In genomic region chr17:86323310-86323709, GRCm38 (mm10) we compare ENCODE assay signal across 15 mouse cellular contexts.
DNase-seq lines count a peak whose midpoint lies in the region; ATAC-seq and TF ChIP-seq lines count a peak whose summit lies in the region.
"Had no signal": no experiment of that assay in that cellular context is flagged by ENCODE, and none has a peak within 500 bp of the region (broad histone marks: within the 10 kb centered on the region; RNA-seq: fewer than 3 reads in every experiment).

No protein-coding gene starts in this region.

- H3K27me3 ChIP-seq in heart, embryonic 11.5 days (ENCODE audit: control insufficient read depth, insufficient read depth, low read length), result no peaks in the 10 kb centered on the region
- H3K27me3 ChIP-seq in heart, adult 2 months (ENCODE audit: control insufficient read depth, insufficient read depth, low read length), result no peaks in the 10 kb centered on the region
- H3K27me3 ChIP-seq in neural tube, embryonic 13.5 days, result no peaks in the 10 kb centered on the region
- no peaks in the 10 kb centered on the region for H3K27me3 ChIP-seq in neural tube, embryonic 15.5 days (replicated peaks)
- H3K27me3 ChIP-seq in forebrain, postnatal 0 days (ENCODE audit: insufficient read depth, low read length), result no peaks in the 10 kb centered on the region
- H3K27me3 ChIP-seq: forebrain, embryonic 12.5 days; Patski had no signal

- ATAC-seq in heart, embryonic 11.5 days (replicated peaks; ENCODE audit: insufficient number of reproducible peaks, low FRiP score, low TSS enrichment), result no peak
- ATAC-seq in neural tube, embryonic 13.5 days (ENCODE audit: low read depth), result no peak
- no peak for ATAC-seq in neural tube, embryonic 15.5 days (ENCODE audit: low FRiP score)
- peak; percentile 53 to 65 for ATAC-seq in hematopoietic stem cell, adult 5-6 weeks (replicated peaks in 1 of 2; ENCODE audit: insufficient read depth in 1 of 2, low FRiP score in 2 of 2, low TSS enrichment in 1 of 2, low read depth in 1 of 2, poor library complexity in 2 of 2, severe bottlenecking in 2 of 2)
- no peak for ATAC-seq in forebrain, postnatal 0 days

- WGBS in heart, embryonic 11.5 days (ENCODE audit: insufficient replicate concordance), result 54% methylated on average over 4 of the region's 4 CpGs
- 46% methylated on average over 4 of the region's 4 CpGs for WGBS in heart, adult 2 months
- 21% methylated on average over 4 of the region's 4 CpGs for WGBS in neural tube, embryonic 13.5 days
- 26% methylated on average over 4 of the region's 4 CpGs for WGBS in neural tube, embryonic 15.5 days
- 59% methylated on average over 4 of the region's 4 CpGs for WGBS in forebrain, postnatal 0 days

- TF ChIP-seq POLR2A in heart, adult 2 months (IDR thresholded peaks at IDR 0.05; ENCODE audit: insufficient read depth, low read depth, low read length), result no peak

- peaks cover 2% of the 10 kb centered on the region; the same call in 1 of the 2 replicates for H3K79me2 ChIP-seq in heart, adult 2 months (replicated peaks; ENCODE audit: control insufficient read depth, insufficient read depth, low read length)

- no peaks in the 10 kb centered on the region for H3K9me3 ChIP-seq in heart, embryonic 11.5 days (replicated peaks; ENCODE audit: control insufficient read depth, low read length)
- H3K9me3 ChIP-seq in neural tube, embryonic 13.5 days, result peaks cover 5% of the 10 kb centered on the region; the same call in 1 of the 2 replicates
- no peaks in the 10 kb centered on the region; the same call in 1 of the 2 replicates for H3K9me3 ChIP-seq in neural tube, embryonic 15.5 days (replicated peaks)
- H3K9me3 ChIP-seq in forebrain, postnatal 0 days (ENCODE audit: low read length), result peaks cover 4% of the 10 kb centered on the region; the same call in 1 of the 2 replicates
- H3K9me3 ChIP-seq: forebrain, embryonic 12.5 days; midbrain, embryonic 12.5 days had no signal

- peak overlapping the region; percentile 15; the same call in 1 of the 2 replicates for H3K27ac ChIP-seq in heart, embryonic 11.5 days (ENCODE audit: low read depth, low read length)
- H3K27ac ChIP-seq in heart, adult 2 months, result no peak overlapping the region
- H3K27ac ChIP-seq in neural tube, embryonic 13.5 days (replicated peaks), result peak overlapping the region; percentile 73
- no peak overlapping the region for H3K27ac ChIP-seq in neural tube, embryonic 15.5 days (replicated peaks)
- no peak overlapping the region for H3K27ac ChIP-seq in forebrain, postnatal 0 days (ENCODE audit: low read depth, low read length)
- H3K27ac ChIP-seq: forebrain, embryonic 12.5 days had no signal

- H3K4me3 ChIP-seq in heart, embryonic 11.5 days (ENCODE audit: low read depth, low read length), result no peak overlapping the region
- H3K4me3 ChIP-seq in heart, adult 2 months, result no peak overlapping the region
- no peak overlapping the region for H3K4me3 ChIP-seq in neural tube, embryonic 13.5 days
- no peak overlapping the region for H3K4me3 ChIP-seq in neural tube, embryonic 15.5 days (replicated peaks)
- no peak overlapping the region for H3K4me3 ChIP-seq in forebrain, postnatal 0 days (ENCODE audit: low read depth, low read length)
- H3K4me3 ChIP-seq: forebrain, embryonic 12.5 days; midbrain, embryonic 12.5 days had no signal

- H3K9ac ChIP-seq in heart, embryonic 11.5 days (ENCODE audit: low read depth, low read length), result no peak overlapping the region
- H3K9ac ChIP-seq in heart, adult 2 months (ENCODE audit: low read depth, low read length), result no peak overlapping the region
- no peak overlapping the region for H3K9ac ChIP-seq in neural tube, embryonic 13.5 days
- H3K9ac ChIP-seq in neural tube, embryonic 15.5 days (replicated peaks), result no peak overlapping the region
- H3K9ac ChIP-seq in forebrain, postnatal 0 days, result no peak overlapping the region
- H3K9ac ChIP-seq: forebrain, embryonic 12.5 days; midbrain, embryonic 12.5 days had no signal

- no peaks in the 10 kb centered on the region for H3K36me3 ChIP-seq in heart, embryonic 11.5 days (ENCODE audit: control insufficient read depth, insufficient read depth, low read length)
- H3K36me3 ChIP-seq in heart, adult 2 months (ENCODE audit: control insufficient read depth, insufficient read depth, low read length), result no peaks in the 10 kb centered on the region
- H3K36me3 ChIP-seq in neural tube, embryonic 13.5 days, result no peaks in the 10 kb centered on the region
- H3K36me3 ChIP-seq in neural tube, embryonic 15.5 days, result no peaks in the 10 kb centered on the region
- no peaks in the 10 kb centered on the region for H3K36me3 ChIP-seq in forebrain, postnatal 0 days (ENCODE audit: insufficient read depth)
- H3K36me3 ChIP-seq: forebrain, embryonic 12.5 days; midbrain, embryonic 12.5 days had no signal

- intact Hi-C loops in heart, adult 2 months (cut with DNase I), result no loop called here

- no peak for DNase-seq in heart, adult 2 months
- DNase-seq in thymus, postnatal 14 days, result peak; percentile 17
- no peak for DNase-seq in yolk sac, embryonic 10.5 days (ENCODE audit: low spot score)
- DNase-seq in forebrain, postnatal 0 days, result no peak
- DNase-seq: adrenal gland, postnatal 36 days; cerebellum, adult 18-20 months; left cerebral cortex, postnatal 4 days; lung, adult 18-20 months had no signal

- H3K4me2 ChIP-seq in heart, embryonic 11.5 days, result no peak overlapping the region
- H3K4me2 ChIP-seq in neural tube, embryonic 13.5 days, result no peak overlapping the region
- no peak overlapping the region for H3K4me2 ChIP-seq in neural tube, embryonic 15.5 days
- H3K4me2 ChIP-seq in forebrain, postnatal 0 days (ENCODE audit: low read depth), result no peak overlapping the region
- H3K4me2 ChIP-seq: forebrain, embryonic 12.5 days; midbrain, embryonic 12.5 days had no signal

- no peak for TF ChIP-seq EP300 in heart, adult 2 months (IDR thresholded peaks at IDR 0.05; ENCODE audit: insufficient read depth, low read depth, low read length)

- TF ChIP-seq CTCF in heart, adult 2 months (IDR thresholded peaks at IDR 0.05), result no peak
- no peak for TF ChIP-seq CTCF in forebrain, postnatal 0 days (IDR thresholded peaks at IDR 0.05; ENCODE audit: low read depth)

- peaks cover 46% of the 10 kb centered on the region for H3K4me1 ChIP-seq in heart, embryonic 11.5 days (ENCODE audit: control insufficient read depth, insufficient read depth, low read length)
- peaks cover 12% of the 10 kb centered on the region for H3K4me1 ChIP-seq in heart, adult 2 months (ENCODE audit: control insufficient read depth, insufficient read depth, low read length)
- peaks cover 37% of the 10 kb centered on the region for H3K4me1 ChIP-seq in neural tube, embryonic 13.5 days (replicated peaks)
- peaks cover 33% of the 10 kb centered on the region for H3K4me1 ChIP-seq in neural tube, embryonic 15.5 days
- H3K4me1 ChIP-seq in forebrain, postnatal 0 days (ENCODE audit: insufficient read depth), result no peaks in the 10 kb centered on the region

Comparison
In these comparisons a context has a peak if more than half of its experiments do, and no peak if none do; other contexts are left out.
1. H3K27ac ChIP-seq: peak in heart, embryonic 11.5 days (single experiment) and neural tube, embryonic 13.5 days (single experiment); none in heart, adult 2 months (single experiment), neural tube, embryonic 15.5 days (single experiment) and forebrain, postnatal 0 days (single experiment).
2. ATAC-seq: peak in hematopoietic stem cell, adult 5-6 weeks (2 of 2); none in heart, embryonic 11.5 days (single experiment), neural tube, embryonic 13.5 days (single experiment), neural tube, embryonic 15.5 days (single experiment) and forebrain, postnatal 0 days (single experiment).